23 mouse cellular contexts compared by ENCODE assay signal in genomic region chr3:26819398-26819797, GRCm38 (mm10).
DNase-seq lines count a peak whose midpoint lies in the region.
"Had no signal": no experiment of that assay in that cellular context is flagged by ENCODE, and none has a peak within 500 bp of the region (broad histone marks: within the 10 kb centered on the region; RNA-seq: fewer than 3 reads in every experiment).

No protein-coding gene starts in this region.

- H3K36me3 ChIP-seq in limb, embryonic 10.5 days, result no peaks in the 10 kb centered on the region
- H3K36me3 ChIP-seq: embryonic facial prominence, embryonic 12.5 days; embryonic facial prominence, embryonic 15.5 days; G1E; hindbrain, embryonic 10.5 days; hindbrain, embryonic 13.5 days had no signal

- peak; percentile 63 for DNase-seq in heart, adult 11 months
- no peak for DNase-seq in heart, postnatal 10 days
- DNase-seq in left cerebral cortex, postnatal 36 days (ENCODE audit: low spot score in 2 of 2), result peak; percentile 15 to 33
- no peak for DNase-seq in left cerebral cortex, postnatal 14 days (ENCODE audit: low spot score in 2 of 2)
- peak; percentile 71 for DNase-seq in brain, adult 2 months (ENCODE audit: low read depth, low spot score)
- no peak for DNase-seq in limb, embryonic 10.5 days (ENCODE audit: low spot score)
- DNase-seq: adrenal gland, postnatal 10 days; adrenal gland, postnatal 36 days; B cell, adult 2 months; cerebellum, adult 11 months; cerebellum, adult 2 months; cerebellum, adult 9-11 months; cerebellum, postnatal 25 days; forebrain, postnatal 0 days; gastrocnemius, postnatal 10 days; gastrocnemius, postnatal 36 days; heart, postnatal 36 days had no signal

- H3K9me3 ChIP-seq in limb, embryonic 10.5 days (replicated peaks), result no peaks in the 10 kb centered on the region
- H3K9me3 ChIP-seq: embryonic facial prominence, embryonic 15.5 days; G1E; hindbrain, embryonic 13.5 days had no signal

- intact Hi-C loops in heart, postnatal 10 days (cut with DNase I), result no loop called here
- intact Hi-C loops in left cerebral cortex, postnatal 36 days (cut with DNase I), result loop anchor here (10.0 kb wide), 1 partner anchor 135 kb away; no protein-coding TSS in a partner anchor
- intact Hi-C loops in left cerebral cortex, postnatal 14 days (cut with DNase I), result no loop called here

- H3K4me1 ChIP-seq in limb, embryonic 10.5 days, result no peaks in the 10 kb centered on the region
- H3K4me1 ChIP-seq: embryonic facial prominence, embryonic 12.5 days; embryonic facial prominence, embryonic 15.5 days; hindbrain, embryonic 10.5 days; hindbrain, embryonic 13.5 days had no signal

- 69% methylated on average over 5 of the region's 5 CpGs for WGBS in limb, embryonic 10.5 days

- H3K4me3 ChIP-seq in limb, embryonic 10.5 days, result no peak overlapping the region
- H3K4me3 ChIP-seq: embryonic facial prominence, embryonic 12.5 days; embryonic facial prominence, embryonic 15.5 days; hindbrain, embryonic 10.5 days; hindbrain, embryonic 13.5 days had no signal

- H3K27ac ChIP-seq in limb, embryonic 10.5 days, result no peak overlapping the region
- H3K27ac ChIP-seq: embryonic facial prominence, embryonic 12.5 days; embryonic facial prominence, embryonic 15.5 days; hindbrain, embryonic 10.5 days; hindbrain, embryonic 13.5 days had no signal

- no peaks in the 10 kb centered on the region for H3K27me3 ChIP-seq in limb, embryonic 10.5 days (ENCODE audit: low read depth, poor library complexity, severe bottlenecking)
- H3K27me3 ChIP-seq: CH12.LX; embryonic facial prominence, embryonic 12.5 days; embryonic facial prominence, embryonic 15.5 days; hindbrain, embryonic 13.5 days had no signal

Comparison
In these comparisons a context has a peak if more than half of its experiments do, and no peak if none do; other contexts are left out.
1. DNase-seq: peak in heart, adult 11 months (single experiment), left cerebral cortex, postnatal 36 days (2 of 2) and brain, adult 2 months (single experiment); none in heart, postnatal 10 days (0 of 2), left cerebral cortex, postnatal 14 days (0 of 2) and limb, embryonic 10.5 days (single experiment).